Mouse (Mus musculus) lung, adult 2 months (tissue): ENCODE results near the gene Cdh4.

Source experiments
- CTCF ChIP-seq: fragments of 200-500 bp; IDR thresholded peaks from 2 replicates; pipeline ENCODE4 v1.5.1; 2011; ENCODE audit warnings: mild to moderate bottlenecking, low read length, control low read depth; ENCODE audit not compliant: insufficient read depth
- POLR2A ChIP-seq: fragments of 200-500 bp; IDR thresholded peaks from 2 replicates; pipeline ENCODE4 v1.6.1; 2011; ENCODE audit warnings: low read depth, mild to moderate bottlenecking, control low read depth, low read length, borderline replicate concordance; ENCODE audit errors: extremely low read depth

GRCm38 (mm10) chr2:179535204-179535603 lies 93.0 kb downstream of the Cdh4 start:
- TF ChIP-seq POLR2A (no peak), CTCF (no peak)
